Mouse (Mus musculus) C2C12 (cell line): Measurements from ENCODE around the gene Klhl11. TPM values are rescaled to one million over a fixed set of nuclear protein-coding genes. Genes with fewer than 3 reads are reported as not detected.

Experiments
- H3K27me3 ChIP-seq: one replicate; pipeline ENCODE4 v1.6.1; 2011; ENCODE audit not compliant: control insufficient read depth, insufficient read depth, insufficient read length
- H3K36me3 ChIP-seq: one replicate; pipeline ENCODE4 v1.6.1; 2011; ENCODE audit not compliant: control insufficient read depth, insufficient read depth
- H3K4me3 ChIP-seq: one replicate; pipeline ENCODE4 v1.5.1; 2011; ENCODE audit warnings: mild to moderate bottlenecking, control low read depth; ENCODE audit not compliant: poor library complexity, insufficient read depth, severe bottlenecking
- H3K79me2 ChIP-seq: one replicate; pipeline ENCODE4 v1.6.1; 2011; ENCODE audit not compliant: control insufficient read depth, insufficient read depth
- H3K79me3 ChIP-seq: one replicate; pipeline ENCODE4 v1.6.1; 2011; ENCODE audit warnings: low read depth, control low read depth
- H3ac ChIP-seq: one replicate; pipeline ENCODE3; 2011; ENCODE audit warnings: low read depth; ENCODE audit not compliant: control insufficient read depth, insufficient read length
- CEBPB ChIP-seq: IDR thresholded peaks from one replicate; pipeline ENCODE4 v1.6.1; 2011; ENCODE audit warnings: low read depth, mild to moderate bottlenecking, control low read depth, moderate library complexity
- CTCF ChIP-seq: IDR thresholded peaks from one replicate; pipeline ENCODE4 v1.5.1; 2011; ENCODE audit not compliant: control insufficient read depth, insufficient read depth, insufficient read length
- FOSL1 ChIP-seq: IDR thresholded peaks from one replicate; pipeline ENCODE4 v1.8.0; 2011; ENCODE audit warnings: mild to moderate bottlenecking, low read length; ENCODE audit not compliant: poor library complexity, insufficient read depth, severe bottlenecking
- MAX ChIP-seq: IDR thresholded peaks from one replicate; pipeline ENCODE4 v1.6.1; 2011; ENCODE audit warnings: mild to moderate bottlenecking, control low read depth
- MYOD1 ChIP-seq: IDR thresholded peaks from one replicate; pipeline ENCODE4 v1.6.1; 2011; ENCODE audit warnings: low read depth; ENCODE audit not compliant: control insufficient read depth, insufficient read length
- MYOG ChIP-seq: IDR thresholded peaks from one replicate; pipeline ENCODE4 v1.6.1; 2011; ENCODE audit not compliant: control insufficient read depth, insufficient read length; ENCODE audit errors: extremely low read depth
- USF1 ChIP-seq: IDR thresholded peaks from one replicate; pipeline ENCODE4 v1.6.1; 2011; ENCODE audit warnings: low read depth, mild to moderate bottlenecking, control low read depth, moderate library complexity
- polyA plus RNA-seq: library from polyadenylated mRNA; unstranded; fragments of >200 nt; fragmentation: generic; extraction: Trizol; gene quantifications from one replicate; pipeline ENCODE4 v1.2.1, GENCODE M21; 2012; ENCODE audit warnings: missing spikeins

The Klhl11 gene
- polyA plus RNA-seq, 1 experiment, result 4.4 TPM

DNA sequence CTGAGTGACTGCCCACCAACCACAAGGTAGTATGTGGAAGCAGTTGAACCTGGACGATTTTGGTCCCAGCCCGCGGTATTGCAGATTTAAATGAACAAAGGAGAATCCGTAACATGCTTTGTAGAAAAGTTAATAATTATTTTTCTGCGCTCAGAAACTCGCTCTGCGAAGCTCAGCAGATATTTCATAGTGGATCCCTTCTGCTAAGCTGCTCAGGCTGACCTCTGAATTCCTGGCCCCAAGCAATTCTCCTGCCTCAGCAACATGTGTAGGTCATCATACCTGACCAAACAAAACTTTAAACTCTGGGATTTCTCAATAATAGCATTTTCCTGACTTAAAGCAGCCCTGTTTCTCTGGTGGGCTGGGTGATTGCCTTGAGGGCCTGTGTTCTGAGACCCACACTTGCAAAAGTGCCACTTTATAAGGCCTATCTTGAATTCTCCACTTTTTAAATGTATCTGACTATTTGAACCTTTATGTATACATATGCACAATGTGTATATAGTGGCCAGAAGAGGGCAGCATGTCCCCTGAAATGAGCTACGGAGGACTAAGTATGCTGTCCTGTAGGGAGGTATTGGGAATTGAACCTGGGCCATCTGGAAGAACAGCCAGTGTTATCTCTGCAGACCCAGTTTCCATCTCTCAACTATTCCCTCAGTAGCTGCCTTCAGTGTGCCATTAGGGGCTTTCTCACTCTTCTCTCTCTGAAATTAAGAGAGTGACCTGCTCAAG lies 13.4 kb upstream of the Klhl11 start:
- H3K36me3 ChIP-seq, result peaks cover 97% of the 10 kb centered on the region

GRCm38 (mm10) chr11:100484461-100484860 lies 11.9 kb upstream of the Klhl11 start:
- TF ChIP-seq FOSL1 (no peak), USF1 (no peak), MYOG (no peak), MAX (no peak), CTCF (no peak), CEBPB (no peak), MYOD1 (no peak)
- Histone ChIP-seq H3K4me3 (no peak overlapping the region), H3K36me3 (peaks cover 94% of the 10 kb centered on the region), H3K27me3 (no peaks in the 10 kb centered on the region), H3K79me2 (no peaks in the 10 kb centered on the region), H3ac (no peak overlapping the region), H3K79me3 (no peaks in the 10 kb centered on the region)

More for the DNA sequence above, 13.4 kb upstream of the Klhl11 start:
- H3K79me2 ChIP-seq, result no peaks in the 10 kb centered on the region
- TF ChIP-seq MAX, result no peak
- TF ChIP-seq FOSL1, result no peak
- TF ChIP-seq MYOG, result no peak
- TF ChIP-seq USF1, result no peak
- TF ChIP-seq CTCF, result no peak
- no peak for TF ChIP-seq MYOD1
- H3ac ChIP-seq, result no peak overlapping the region
- no peak overlapping the region for H3K4me3 ChIP-seq
- no peaks in the 10 kb centered on the region for H3K27me3 ChIP-seq
- H3K79me3 ChIP-seq, result no peaks in the 10 kb centered on the region

- Histone ChIP-seq H3K27me3 (no peaks in the 10 kb centered on the region), H3K79me2 (no peaks in the 10 kb centered on the region), H3ac (no peak overlapping the region), H3K79me3 (no peaks in the 10 kb centered on the region), H3K36me3 (peaks cover 75% of the 10 kb centered on the region), H3K4me3 (no peak overlapping the region)
- no peak for TF ChIP-seq MYOD1
- no peak for TF ChIP-seq FOSL1
- no peak for TF ChIP-seq USF1
- TF ChIP-seq MAX, result no peak
- no peak for TF ChIP-seq CTCF
- TF ChIP-seq CEBPB, result no peak
- no peak for TF ChIP-seq MYOG
Observed at GRCm38 (mm10) chr11:100479152-100479551, 6.6 kb upstream of the Klhl11 start.

- Histone ChIP-seq H3ac (no peak overlapping the region), H3K79me2 (peaks cover 13% of the 10 kb centered on the region), H3K79me3 (peaks cover 11% of the 10 kb centered on the region), H3K4me3 (no peak overlapping the region), H3K36me3 (peaks cover 46% of the 10 kb centered on the region), H3K27me3 (no peaks in the 10 kb centered on the region)
- no peak for TF ChIP-seq FOSL1
- TF ChIP-seq CTCF, result no peak
- TF ChIP-seq MYOD1, result no peak
- TF ChIP-seq CEBPB, result no peak
- TF ChIP-seq USF1, result no peak
- TF ChIP-seq MYOG, result no peak
- TF ChIP-seq MAX, result no peak
Observed at GRCm38 (mm10) chr11:100476281-100476680, 3.7 kb upstream of the Klhl11 start.

GRCm38 (mm10) chr11:100472935-100473295 lies 374 bp upstream of the Klhl11 start:
- Histone ChIP-seq H3K79me3 (peaks cover 45% of the 10 kb centered on the region), H3ac (no peak overlapping the region), H3K4me3 (no peak overlapping the region), H3K36me3 (peaks cover 22% of the 10 kb centered on the region), H3K27me3 (no peaks in the 10 kb centered on the region), H3K79me2 (peaks cover 46% of the 10 kb centered on the region)
- no peak for TF ChIP-seq MYOG
- TF ChIP-seq CEBPB, result no peak
